Mouse (Mus musculus) thymus, postnatal 25 days (tissue): ENCODE measurements around the gene Lrrc4c.

Experiments used
- DNase-seq: peaks from one replicate; pipeline ENCODE4 v3.0.0; 2022

Gene Lrrc4c

GRCm38 (mm10) chr2:96317387-96318299 lies at the start of gene Lrrc4c:
Gene Lrrc4c, plus strand, starts transcription at chr2:96318169.
- no peak for DNase-seq

- no peak for DNase-seq
Observed at GRCm38 (mm10) chr2:96275061-96275460, 42.9 kb upstream of the Lrrc4c start.

GRCm38 (mm10) chr2:96282926-96283325 lies 35.0 kb upstream of the Lrrc4c start:
- DNase-seq: no peak

- no peak for DNase-seq
Observed at GRCm38 (mm10) chr2:96287512-96287911, 30.5 kb upstream of the Lrrc4c start.

- DNase-seq: no peak
Observed at GRCm38 (mm10) chr2:96290541-96290940, 27.4 kb upstream of the Lrrc4c start.

- no peak for DNase-seq
Observed at GRCm38 (mm10) chr2:96315034-96315433, 2.9 kb upstream of the Lrrc4c start.

GRCm38 (mm10) chr2:96316531-96316930 lies 1.4 kb upstream of the Lrrc4c start:
- no peak for DNase-seq

- no peak for DNase-seq
Observed at GRCm38 (mm10) chr2:96318556-96318955, 587 bp downstream of the Lrrc4c start.

GRCm38 (mm10) chr2:96319201-96319600 lies 1.2 kb downstream of the Lrrc4c start:
- no peak for DNase-seq

GRCm38 (mm10) chr2:96319649-96320048 lies 1.7 kb downstream of the Lrrc4c start:
- no peak for DNase-seq

- no peak for DNase-seq
Observed at GRCm38 (mm10) chr2:96334652-96335051, 16.7 kb downstream of the Lrrc4c start.

GRCm38 (mm10) chr2:96337354-96337753 lies 19.4 kb downstream of the Lrrc4c start:
- no peak for DNase-seq

- DNase-seq: no peak
Observed at GRCm38 (mm10) chr2:96401186-96401811, 83.3 kb downstream of the Lrrc4c start.

GRCm38 (mm10) chr2:96402514-96402913 lies 84.5 kb downstream of the Lrrc4c start:
- DNase-seq: no peak

- no peak for DNase-seq
Observed at GRCm38 (mm10) chr2:96406856-96407255, 88.9 kb downstream of the Lrrc4c start.

GRCm38 (mm10) chr2:96411182-96411581 lies 93.2 kb downstream of the Lrrc4c start:
- DNase-seq: no peak

GRCm38 (mm10) chr2:96461566-96461965 lies 143.6 kb downstream of the Lrrc4c start:
- no peak for DNase-seq

- DNase-seq: no peak
Observed at GRCm38 (mm10) chr2:96475674-96476073, 157.7 kb downstream of the Lrrc4c start.

- DNase-seq: no peak
Observed at GRCm38 (mm10) chr2:96499116-96499882, 181.3 kb downstream of the Lrrc4c start.

GRCm38 (mm10) chr2:96504140-96504539 lies 186.2 kb downstream of the Lrrc4c start:
- DNase-seq: no peak

GRCm38 (mm10) chr2:96505641-96506040 lies 187.7 kb downstream of the Lrrc4c start:
- DNase-seq: no peak

- no peak for DNase-seq
Observed at GRCm38 (mm10) chr2:96508991-96509390, 191.0 kb downstream of the Lrrc4c start.

GRCm38 (mm10) chr2:96537469-96537868 lies 219.5 kb downstream of the Lrrc4c start:
- DNase-seq: no peak
